Mouse (Mus musculus): ENCODE results near the gene Ptges3l. TPM values are rescaled to one million over a fixed set of nuclear protein-coding genes. Genes with fewer than 3 reads are reported as not detected.

Ptges3l gene
- polyA plus RNA-seq, 1 experiment from 2014 or later = 2.0 TPM

DNA sequence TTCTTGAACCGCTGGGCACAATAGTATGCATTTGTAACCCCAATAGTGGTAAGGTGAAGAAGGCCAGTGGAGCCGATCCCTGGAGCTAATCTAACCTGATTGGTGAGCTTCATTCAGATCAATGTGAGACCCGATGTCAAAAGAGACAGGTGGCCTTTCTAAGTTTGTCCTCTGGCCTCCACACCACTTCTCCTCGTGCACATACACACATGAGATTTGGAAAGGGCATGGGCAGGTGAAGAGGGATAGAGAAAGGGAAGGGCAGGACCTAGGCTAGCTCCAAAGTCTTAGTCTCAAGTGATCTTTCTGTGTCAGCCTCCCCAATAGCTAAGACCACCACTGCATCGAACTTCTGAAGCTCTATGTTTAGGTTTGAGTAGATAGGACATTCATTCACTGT, 55.0 kb downstream of the Ptges3l start:
- H3K9ac ChIP-seq (ENCODE audit: low read depth, low read length) = no peak overlapping the region
- no peaks in the 10 kb centered on the region for H3K27me3 ChIP-seq (ENCODE audit: control insufficient read depth, insufficient read depth, low read depth, low read length)
- H3K36me3 ChIP-seq (ENCODE audit: control insufficient read depth, insufficient read depth) = no peaks in the 10 kb centered on the region
- no peaks in the 10 kb centered on the region for H3K4me1 ChIP-seq (ENCODE audit: control insufficient read depth, low read depth, low read length)
- no peak overlapping the region for H3K4me3 ChIP-seq (ENCODE audit: low read depth, low read length)
- no peak overlapping the region for H3K27ac ChIP-seq (ENCODE audit: low read length)
- no peak for ATAC-seq (ENCODE audit: low read depth)
- WGBS (ENCODE audit: insufficient replicate concordance) = 56% methylated on average over 5 of the region's 5 CpGs
- H3K9me3 ChIP-seq (replicated peaks; ENCODE audit: control insufficient read depth, low read length) = no peaks in the 10 kb centered on the region
- no peak overlapping the region for H3K4me2 ChIP-seq (ENCODE audit: low read depth, low read length)

Small RNAs within 50 kb of the gene (microRNA-seq; reads per million reads assigned to microRNA genes)
- gene Mir6929 = not detected

Other genes starting within 250 kb of the Ptges3l start
- 0.05 and 0.08 TPM in 2 replicates for gene Ccr10, start 249.9 kb downstream of the Ptges3l start, polyA plus RNA-seq (2015; fragmentation: Nextera tagmentation; extraction: Ambion mirVana)
- gene Ezh1, start 198.9 kb downstream of the Ptges3l start, polyA plus RNA-seq (2015; fragmentation: Nextera tagmentation; extraction: Ambion mirVana) = 10.8 and 12.5 TPM in 2 replicates
- 20.8 and 21.8 TPM in 2 replicates for gene Ramp2, start 179.3 kb downstream of the Ptges3l start, polyA plus RNA-seq (2015; fragmentation: Nextera tagmentation; extraction: Ambion mirVana)
- 72.2 and 75.2 TPM in 2 replicates for gene Vps25, start 171.6 kb downstream of the Ptges3l start, polyA plus RNA-seq (2015; fragmentation: Nextera tagmentation; extraction: Ambion mirVana)
- gene Wnk4, start 164.8 kb downstream of the Ptges3l start, polyA plus RNA-seq (2015; fragmentation: Nextera tagmentation; extraction: Ambion mirVana) = 4.3 and 5.4 TPM in 2 replicates
- gene Cntd1, start 146.3 kb downstream of the Ptges3l start, polyA plus RNA-seq (2015; fragmentation: Nextera tagmentation; extraction: Ambion mirVana) = 0.70 and 0.74 TPM in 2 replicates
- 77.7 and 79.9 TPM in 2 replicates for gene Coa3, start 146.2 kb downstream of the Ptges3l start, polyA plus RNA-seq (2015; fragmentation: Nextera tagmentation; extraction: Ambion mirVana)
- 89.6 and 93.6 TPM in 2 replicates for gene Becn1, start 123.0 kb downstream of the Ptges3l start, polyA plus RNA-seq (2015; fragmentation: Nextera tagmentation; extraction: Ambion mirVana)
- 162 and 170 TPM in 2 replicates for gene Psme3, start 109.1 kb downstream of the Ptges3l start, polyA plus RNA-seq (2015; fragmentation: Nextera tagmentation; extraction: Ambion mirVana)
- 1.5 and 1.8 TPM in 2 replicates for gene Aoc2, start 100.3 kb downstream of the Ptges3l start, polyA plus RNA-seq (2015; fragmentation: Nextera tagmentation; extraction: Ambion mirVana)
- 0.05 TPM in 2 replicates for gene Aoc3, start 94.7 kb downstream of the Ptges3l start, polyA plus RNA-seq (2015; fragmentation: Nextera tagmentation; extraction: Ambion mirVana)
- 0.15 and 0.26 TPM in 2 replicates for gene G6pc, start 57.8 kb downstream of the Ptges3l start, polyA plus RNA-seq (2015; fragmentation: Nextera tagmentation; extraction: Ambion mirVana)
- gene Aarsd1, start 7.7 kb downstream of the Ptges3l start, polyA plus RNA-seq (2015; fragmentation: Nextera tagmentation; extraction: Ambion mirVana) = 31.0 and 35.3 TPM in 2 replicates
- gene Gm27029, start 537 bp downstream of the Ptges3l start, polyA plus RNA-seq (2015; fragmentation: Nextera tagmentation; extraction: Ambion mirVana) = 2.2 TPM in 2 replicates
- 4.7 and 5.2 TPM in 2 replicates for gene Rundc1, start 248 bp downstream of the Ptges3l start, polyA plus RNA-seq (2015; fragmentation: Nextera tagmentation; extraction: Ambion mirVana)
- gene Rpl27, start 17.0 kb upstream of the Ptges3l start, polyA plus RNA-seq (2015; fragmentation: Nextera tagmentation; extraction: Ambion mirVana) = 138 and 160 TPM in 2 replicates
- gene Ifi35, start 23.1 kb upstream of the Ptges3l start, polyA plus RNA-seq (2015; fragmentation: Nextera tagmentation; extraction: Ambion mirVana) = 22.4 and 26.5 TPM in 2 replicates
- 1.4 and 1.7 TPM in 2 replicates for gene Rnd2, start 39.7 kb upstream of the Ptges3l start, polyA plus RNA-seq (2015; fragmentation: Nextera tagmentation; extraction: Ambion mirVana)
- gene Vat1, start 40.9 kb upstream of the Ptges3l start, polyA plus RNA-seq (2015; fragmentation: Nextera tagmentation; extraction: Ambion mirVana) = 10.2 and 12.3 TPM in 2 replicates
- gene Brca1, start 126.6 kb upstream of the Ptges3l start, polyA plus RNA-seq (2015; fragmentation: Nextera tagmentation; extraction: Ambion mirVana) = 10.5 and 11.3 TPM in 2 replicates
- gene Nbr1, start 126.8 kb upstream of the Ptges3l start, polyA plus RNA-seq (2015; fragmentation: Nextera tagmentation; extraction: Ambion mirVana) = 46.9 and 52.5 TPM in 2 replicates
- gene Tmem106a, start 156.9 kb upstream of the Ptges3l start, polyA plus RNA-seq (2015; fragmentation: Nextera tagmentation; extraction: Ambion mirVana) = 7.4 and 8.0 TPM in 2 replicates
- 0.15 TPM in 1 of 2 replicates, not detected in the other for gene Gm11634, start 173.9 kb upstream of the Ptges3l start, polyA plus RNA-seq (2015; fragmentation: Nextera tagmentation; extraction: Ambion mirVana)
- gene Rdm1, start 201.9 kb upstream of the Ptges3l start, polyA plus RNA-seq (2015; fragmentation: Nextera tagmentation; extraction: Ambion mirVana) = 10.1 and 13.2 TPM in 2 replicates
- 0.99 and 1.3 TPM in 2 replicates for gene Arl4d, start 240.2 kb upstream of the Ptges3l start, polyA plus RNA-seq (2015; fragmentation: Nextera tagmentation; extraction: Ambion mirVana)

Measured in liver, embryonic 16.5 days (tissue).